Mouse (Mus musculus): ENCODE results near the gene Rnf185. TPM values are rescaled to one million over a fixed set of nuclear protein-coding genes. Genes with fewer than 3 reads are reported as not detected.

Rnf185 gene
- polyA plus RNA-seq, 1 experiment from 2014 or later = 26.3 TPM

GRCm38 (mm10) chr11:3374741-3375140, 77.4 kb downstream of the Rnf185 start:
- no peaks in the 10 kb centered on the region for H3K36me3 ChIP-seq
- 32% methylated on average over 12 of the region's 12 CpGs for WGBS
- no peak for ATAC-seq (ENCODE audit: insufficient number of reproducible peaks, low FRiP score)
- H3K27me3 ChIP-seq (replicated peaks) = no peaks in the 10 kb centered on the region
- H3K4me3 ChIP-seq = peak overlapping the region; percentile 14; the same call in 1 of the 2 replicates
- peak overlapping the region; percentile 91 for H3K27ac ChIP-seq (ENCODE audit: poor library complexity, severe bottlenecking)
- H3K9me3 ChIP-seq (replicated peaks) = no peaks in the 10 kb centered on the region
- H3K9ac ChIP-seq = no peak overlapping the region
- H3K4me1 ChIP-seq (replicated peaks) = peaks cover 60% of the 10 kb centered on the region
- peak overlapping the region; percentile 59 for H3K4me2 ChIP-seq

GRCm38 (mm10) chr11:3374293-3374645, 77.9 kb downstream of the Rnf185 start:
- WGBS = 12% methylated on average over 7 of the region's 7 CpGs

GRCm38 (mm10) chr11:3373591-3374292, 78.4 kb downstream of the Rnf185 start:
- H3K4me2 ChIP-seq = peak overlapping the region; percentile 59
- WGBS = 18% methylated on average over 7 of the region's 7 CpGs
- H3K4me3 ChIP-seq = 0 out of 2 replicates have a peak overlapping the region, but pooled peaks have one; percentile 14
- no peaks in the 10 kb centered on the region for H3K9me3 ChIP-seq (replicated peaks)
- H3K36me3 ChIP-seq = no peaks in the 10 kb centered on the region
- H3K4me1 ChIP-seq (replicated peaks) = peaks cover 67% of the 10 kb centered on the region
- no peaks in the 10 kb centered on the region for H3K27me3 ChIP-seq (replicated peaks)
- peak overlapping the region; percentile 3; the same call in 1 of the 2 replicates for H3K9ac ChIP-seq
- ATAC-seq (ENCODE audit: insufficient number of reproducible peaks, low FRiP score) = no peak
- peak overlapping the region; percentile 91 for H3K27ac ChIP-seq (ENCODE audit: poor library complexity, severe bottlenecking)

More at GRCm38 (mm10) chr11:3374293-3374645, 77.9 kb downstream of the Rnf185 start:
- Histone ChIP-seq H3K4me3 (peak overlapping the region; percentile 14), H3K4me1 (replicated peaks) (peaks cover 61% of the 10 kb centered on the region), H3K36me3 (no peaks in the 10 kb centered on the region), H3K27ac (ENCODE audit: poor library complexity, severe bottlenecking) (peak overlapping the region; percentile 91), H3K9me3 (replicated peaks) (no peaks in the 10 kb centered on the region), H3K4me2 (peak overlapping the region; percentile 59), H3K27me3 (replicated peaks) (no peaks in the 10 kb centered on the region), H3K9ac (peak overlapping the region; percentile 3; the same call in 1 of the 2 replicates)
- ATAC-seq (ENCODE audit: insufficient number of reproducible peaks, low FRiP score) = peak; percentile 38; the same call in 1 of the 2 replicates

- no peak for ATAC-seq (ENCODE audit: insufficient number of reproducible peaks, low FRiP score)
- Histone ChIP-seq H3K4me3 (peak overlapping the region; percentile 78), H3K9ac (peak overlapping the region; percentile 89), H3K27ac (ENCODE audit: poor library complexity, severe bottlenecking) (peak overlapping the region; percentile 83), H3K36me3 (0 out of 2 replicates have a peak, but pooled peaks cover 7% of the 10 kb centered on the region), H3K9me3 (replicated peaks) (no peaks in the 10 kb centered on the region), H3K4me2 (peak overlapping the region; percentile 92), H3K4me1 (replicated peaks) (peaks cover 76% of the 10 kb centered on the region), H3K27me3 (replicated peaks) (no peaks in the 10 kb centered on the region)
- 24% methylated on average over 7 of the region's 7 CpGs for WGBS
Measured at GRCm38 (mm10) chr11:3371599-3372295, 80.4 kb downstream of the Rnf185 start.

- peak; percentile 88 for ATAC-seq (ENCODE audit: insufficient number of reproducible peaks, low FRiP score)
- peak overlapping the region; percentile 78 for H3K4me3 ChIP-seq
- peak overlapping the region; percentile 83 for H3K27ac ChIP-seq (ENCODE audit: poor library complexity, severe bottlenecking)
- peak overlapping the region; percentile 89 for H3K9ac ChIP-seq
- 1% methylated on average over 27 of the region's 27 CpGs for WGBS
- H3K9me3 ChIP-seq (replicated peaks) = no peaks in the 10 kb centered on the region
- 0 out of 2 replicates have a peak, but pooled peaks cover 13% of the 10 kb centered on the region for H3K36me3 ChIP-seq
- peaks cover 72% of the 10 kb centered on the region for H3K4me1 ChIP-seq (replicated peaks)
- no peaks in the 10 kb centered on the region for H3K27me3 ChIP-seq (replicated peaks)
- peak overlapping the region; percentile 92 for H3K4me2 ChIP-seq
Measured at GRCm38 (mm10) chr11:3370928-3371598, 81.1 kb downstream of the Rnf185 start.

- 0 out of 2 replicates have a peak, but pooled peaks cover 14% of the 10 kb centered on the region for H3K36me3 ChIP-seq
- peak overlapping the region; percentile 92 for H3K4me2 ChIP-seq
- ATAC-seq (ENCODE audit: insufficient number of reproducible peaks, low FRiP score) = no peak
- H3K4me1 ChIP-seq (replicated peaks) = peaks cover 63% of the 10 kb centered on the region
- 66% methylated on average over 2 of the region's 2 CpGs for WGBS
- H3K27me3 ChIP-seq (replicated peaks) = no peaks in the 10 kb centered on the region
- H3K27ac ChIP-seq (ENCODE audit: poor library complexity, severe bottlenecking) = peak overlapping the region; percentile 39
- H3K9ac ChIP-seq = peak overlapping the region; percentile 89
- no peaks in the 10 kb centered on the region for H3K9me3 ChIP-seq (replicated peaks)
- H3K4me3 ChIP-seq = peak overlapping the region; percentile 78
Measured at GRCm38 (mm10) chr11:3370162-3370561, 82.0 kb downstream of the Rnf185 start.

- WGBS = 76% methylated on average over 5 of the region's 5 CpGs
- H3K27ac ChIP-seq (ENCODE audit: poor library complexity, severe bottlenecking) = peak overlapping the region; percentile 39
- no peaks in the 10 kb centered on the region for H3K9me3 ChIP-seq (replicated peaks)
- 0 out of 2 replicates have a peak, but pooled peaks cover 14% of the 10 kb centered on the region for H3K36me3 ChIP-seq
- ATAC-seq (ENCODE audit: insufficient number of reproducible peaks, low FRiP score) = no peak
- peak overlapping the region; percentile 78; the same call in 1 of the 2 replicates for H3K4me3 ChIP-seq
- peak overlapping the region; percentile 92 for H3K4me2 ChIP-seq
- peak overlapping the region; percentile 41; the same call in 1 of the 2 replicates for H3K9ac ChIP-seq
- H3K4me1 ChIP-seq (replicated peaks) = peaks cover 55% of the 10 kb centered on the region
- no peaks in the 10 kb centered on the region for H3K27me3 ChIP-seq (replicated peaks)
Measured at GRCm38 (mm10) chr11:3369449-3369848, 82.7 kb downstream of the Rnf185 start.

- no peak overlapping the region for H3K4me3 ChIP-seq
- H3K9ac ChIP-seq = peak overlapping the region; percentile 41; the same call in 1 of the 2 replicates
- ATAC-seq (ENCODE audit: insufficient number of reproducible peaks, low FRiP score) = no peak
- H3K9me3 ChIP-seq (replicated peaks) = no peaks in the 10 kb centered on the region
- peak overlapping the region; percentile 39 for H3K27ac ChIP-seq (ENCODE audit: poor library complexity, severe bottlenecking)
- H3K27me3 ChIP-seq (replicated peaks) = no peaks in the 10 kb centered on the region
- WGBS = 46% methylated on average over 7 of the region's 7 CpGs
- H3K36me3 ChIP-seq = peaks cover 14% of the 10 kb centered on the region; the same call in 1 of the 2 replicates
- peaks cover 51% of the 10 kb centered on the region for H3K4me1 ChIP-seq (replicated peaks)
- H3K4me2 ChIP-seq = peak overlapping the region; percentile 92
Measured at GRCm38 (mm10) chr11:3368983-3369382, 83.2 kb downstream of the Rnf185 start.

GRCm38 (mm10) chr11:3366411-3366810, 85.8 kb downstream of the Rnf185 start:
- Histone ChIP-seq H3K4me1 (replicated peaks) (peaks cover 33% of the 10 kb centered on the region), H3K27me3 (replicated peaks) (no peaks in the 10 kb centered on the region), H3K36me3 (peaks cover 29% of the 10 kb centered on the region), H3K9me3 (replicated peaks) (0 out of 2 replicates have a peak, but pooled peaks cover 4% of the 10 kb centered on the region), H3K4me2 (no peak overlapping the region), H3K4me3 (no peak overlapping the region), H3K27ac (ENCODE audit: poor library complexity, severe bottlenecking) (no peak overlapping the region), H3K9ac (no peak overlapping the region)
- no peak for ATAC-seq (ENCODE audit: insufficient number of reproducible peaks, low FRiP score)
- 89% methylated on average over 7 of the region's 7 CpGs for WGBS
